Mouse (Mus musculus) adrenal gland, postnatal 4 days (tissue): ENCODE data around the gene Atg9b. TPM values are rescaled to one million over a fixed set of nuclear protein-coding genes. Genes with fewer than 3 reads are reported as not detected.

Experiments used
- DNase-seq, 2 experiments: peaks; one replicate each; pipeline ENCODE4 v3.0.0; 2021 to 2022; ENCODE audit warnings: low spot score in 2 of 2, mixed read lengths in 2 of 2
- total RNA-seq, 2 experiments: library from RNA; stranded (reverse); gene quantifications; 2 replicates each; pipeline ENCODE4 v1.2.3; 2021

The Atg9b gene
- total RNA-seq, 2 experiments from 2014 or later: 0.42 to 0.62 TPM

DNA sequence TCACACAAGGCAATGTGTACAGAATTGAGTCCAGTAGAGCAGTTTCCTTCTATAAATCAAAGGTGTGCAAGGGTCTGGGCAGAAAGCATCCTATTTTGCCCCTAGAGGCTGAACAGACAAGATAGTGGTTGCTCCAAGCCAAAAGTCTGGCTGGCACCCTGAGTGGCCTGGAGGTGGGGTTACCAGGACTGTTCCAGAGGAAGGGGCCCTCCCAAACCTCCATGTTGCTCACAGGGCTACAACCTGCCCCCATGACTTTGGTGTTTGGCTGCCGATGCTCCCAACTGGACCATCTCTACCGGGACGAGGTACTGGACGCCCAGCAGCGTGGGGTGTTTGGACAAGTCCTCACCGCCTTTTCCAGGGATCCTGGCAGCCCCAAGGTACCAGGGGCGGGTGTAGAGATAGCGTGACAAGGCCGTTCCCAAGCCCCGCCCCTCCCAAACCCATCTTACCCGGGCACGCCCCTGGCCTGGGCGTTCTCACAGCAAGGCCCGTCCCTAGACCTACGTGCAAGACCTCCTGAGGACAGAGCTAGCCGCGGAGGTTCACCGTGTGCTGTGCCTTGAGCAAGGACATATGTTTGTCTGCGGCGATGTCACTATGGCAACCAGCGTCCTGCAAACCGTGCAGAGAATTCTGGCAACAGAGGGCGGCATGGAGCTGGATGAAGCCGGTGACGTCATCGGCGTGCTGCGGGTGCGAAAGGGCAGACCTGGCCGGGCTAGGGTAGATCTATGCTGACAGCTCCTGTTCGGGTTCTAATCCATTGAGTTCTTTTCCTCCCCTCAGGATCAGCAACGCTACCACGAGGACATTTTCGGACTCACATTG is 8.7 kb downstream of the Atg9b start:
- DNase-seq: peak; percentile 79 to 82

DNA sequence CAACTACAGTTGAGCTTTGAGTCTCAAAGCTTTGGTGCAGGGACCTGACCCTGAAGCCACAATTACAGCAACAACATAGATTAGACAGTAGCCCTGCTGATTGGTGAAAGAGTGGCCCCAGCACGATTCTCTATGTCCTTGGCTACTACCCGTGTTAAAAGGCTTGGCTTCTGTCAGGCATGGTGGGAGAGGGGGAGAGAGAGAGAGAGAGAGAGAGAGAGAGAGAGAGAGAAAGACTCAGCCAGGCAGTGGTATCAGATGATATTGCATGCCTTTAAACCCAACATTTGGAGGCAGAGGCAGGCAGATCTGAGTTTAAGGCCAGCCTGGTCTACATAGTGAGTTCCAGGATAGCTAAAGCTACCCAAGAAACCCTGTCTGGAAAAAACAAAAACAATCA is 10.0 kb downstream of the Atg9b start:
- no peak for DNase-seq

DNA sequence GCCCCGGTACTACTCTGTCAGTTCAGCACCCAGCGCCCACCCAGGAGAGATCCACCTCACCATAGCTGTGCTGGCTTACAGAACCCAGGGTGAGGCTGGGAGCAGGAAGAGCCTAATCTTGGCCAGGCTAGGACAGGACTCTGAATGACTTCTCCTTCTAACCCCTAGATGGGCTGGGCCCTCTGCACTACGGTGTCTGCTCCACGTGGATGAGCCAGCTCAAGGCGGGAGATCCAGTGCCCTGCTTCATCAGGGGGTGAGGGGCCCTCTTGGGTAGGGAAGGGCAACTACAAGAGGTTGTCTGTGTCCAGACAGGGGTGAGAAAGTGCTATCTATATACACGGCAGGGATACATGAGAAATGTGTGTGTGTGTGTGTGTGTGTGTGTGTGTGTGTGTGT is 10.5 kb downstream of the Atg9b start:
- no peak for DNase-seq

DNA sequence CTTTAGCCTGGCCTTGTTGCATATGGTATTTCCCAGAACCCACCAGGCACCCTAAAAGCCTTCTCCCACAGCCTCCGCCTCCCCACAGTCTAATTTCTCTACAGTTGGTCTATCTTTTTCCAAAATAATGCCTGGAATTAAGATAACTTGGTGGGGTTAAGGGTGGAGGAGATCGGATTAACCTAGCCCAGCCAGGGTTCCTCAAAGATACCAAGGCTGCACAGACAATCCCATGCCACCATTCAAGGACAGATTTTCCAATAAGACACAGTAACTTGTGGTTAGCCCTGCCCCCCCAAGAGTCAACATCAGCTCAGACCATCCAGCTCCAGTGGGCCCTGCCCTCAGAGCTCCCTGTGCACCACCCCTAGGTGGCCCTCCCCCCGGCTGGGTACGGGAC is 11.4 kb downstream of the Atg9b start:
- no peak for DNase-seq

DNA sequence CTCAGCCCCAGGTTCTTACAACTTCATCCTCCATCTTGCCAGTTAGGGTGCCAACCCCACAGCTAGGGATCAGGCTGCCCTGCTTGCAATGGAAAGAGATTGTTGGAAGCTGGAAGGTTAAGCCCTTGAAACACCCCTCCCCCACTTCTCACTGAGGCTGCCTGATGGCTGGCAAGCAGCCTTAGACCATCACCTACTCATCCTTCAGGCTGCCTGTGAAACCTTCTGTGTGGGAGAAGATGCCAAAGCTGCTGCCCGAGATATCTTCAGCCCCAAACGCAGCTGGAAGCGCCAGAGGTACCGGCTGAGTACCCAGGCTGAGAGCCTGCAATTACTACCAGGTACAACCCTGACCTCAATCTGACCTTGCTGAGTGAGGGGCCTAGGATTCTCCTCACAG is 12.4 kb downstream of the Atg9b start:
- no peak for DNase-seq

DNA sequence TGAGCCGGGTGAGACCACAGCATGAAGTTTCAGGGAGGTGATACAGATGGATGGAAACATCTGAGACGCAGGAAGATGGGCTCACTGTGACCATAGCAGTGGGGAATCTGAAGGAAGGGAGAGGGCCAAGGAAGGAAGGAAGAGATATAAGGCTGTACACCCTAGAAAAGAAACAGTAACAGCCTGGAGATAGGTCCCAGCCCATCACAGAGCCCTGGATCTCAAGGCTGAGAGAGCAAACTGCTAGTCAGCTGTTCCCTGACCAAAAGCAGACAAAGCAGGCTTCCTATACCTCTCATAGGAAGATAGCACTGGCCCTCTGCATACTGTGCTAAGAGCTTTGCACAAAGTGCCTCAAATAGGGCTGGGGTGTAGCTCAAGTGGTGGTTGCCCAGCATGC is 13.2 kb downstream of the Atg9b start:
- no peak for DNase-seq

DNA sequence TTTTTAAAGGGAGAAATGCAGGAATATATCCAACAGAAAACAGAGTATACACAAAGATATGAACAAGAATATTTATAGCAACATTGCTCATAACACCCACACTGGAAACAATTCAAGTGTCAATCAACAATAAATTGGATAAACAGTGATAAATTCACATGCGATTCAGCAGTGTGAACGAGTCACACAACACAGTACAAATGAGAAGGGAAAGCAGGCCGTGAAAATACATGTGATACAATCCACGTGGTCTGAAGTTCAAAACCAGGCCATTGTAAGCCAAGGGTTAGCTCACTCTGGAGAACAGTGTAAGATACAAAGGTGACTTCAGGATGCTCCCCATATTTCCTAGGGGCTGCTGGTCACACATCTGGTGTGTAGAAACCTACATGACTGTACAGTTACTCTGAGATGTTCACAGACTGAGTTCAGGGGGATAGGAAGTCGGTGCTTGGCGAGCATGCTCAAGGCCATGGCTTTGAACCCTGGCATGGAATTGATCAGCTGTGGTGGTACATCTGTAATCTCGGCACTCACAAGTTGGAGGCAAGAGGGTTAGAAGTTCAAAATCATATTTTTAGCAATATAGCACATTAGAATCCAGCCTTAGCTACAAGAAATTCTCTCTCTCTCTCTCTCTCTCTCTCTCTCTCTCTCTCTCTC is 17.1 kb downstream of the Atg9b start:
- DNase-seq: no peak

DNA sequence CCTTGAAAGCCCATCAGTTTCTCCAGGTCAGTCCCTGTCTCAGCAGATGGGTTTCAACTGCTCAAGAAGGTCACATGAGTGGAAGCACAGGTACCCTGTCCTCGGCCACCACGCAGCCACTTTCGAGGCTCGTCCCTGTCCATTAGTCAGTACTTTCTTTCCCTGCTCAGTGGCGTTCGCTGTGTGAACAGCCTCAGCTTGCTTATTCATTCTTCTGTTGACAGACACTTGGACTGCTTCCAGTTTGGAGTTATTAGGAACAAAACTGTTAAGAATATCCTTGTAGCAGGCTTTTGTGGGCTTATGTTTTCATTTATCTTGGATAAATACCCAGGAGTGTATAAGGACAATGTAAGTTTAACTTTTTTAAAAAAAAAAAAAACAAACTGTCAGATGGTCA is 17.7 kb downstream of the Atg9b start:
- DNase-seq: no peak

DNA sequence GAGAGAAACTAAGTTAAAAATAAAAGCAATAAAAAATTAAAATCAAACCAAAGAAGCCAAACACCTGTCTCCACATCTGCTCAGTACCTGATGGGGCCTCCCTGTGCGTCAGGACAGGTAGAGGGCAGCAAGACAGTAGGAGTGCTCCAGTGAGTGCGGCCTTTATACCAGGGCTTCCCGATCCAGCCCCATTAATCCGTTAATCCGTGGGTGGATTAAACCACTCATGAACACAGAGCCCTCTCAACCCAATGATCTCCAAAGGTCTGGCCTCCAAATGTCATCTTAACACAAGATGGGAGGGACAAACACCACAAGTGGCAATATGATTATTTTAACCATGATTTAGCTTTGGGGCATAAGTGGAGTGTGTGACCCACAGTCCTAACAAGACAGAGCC is 18.1 kb downstream of the Atg9b start:
- no peak for DNase-seq

DNA sequence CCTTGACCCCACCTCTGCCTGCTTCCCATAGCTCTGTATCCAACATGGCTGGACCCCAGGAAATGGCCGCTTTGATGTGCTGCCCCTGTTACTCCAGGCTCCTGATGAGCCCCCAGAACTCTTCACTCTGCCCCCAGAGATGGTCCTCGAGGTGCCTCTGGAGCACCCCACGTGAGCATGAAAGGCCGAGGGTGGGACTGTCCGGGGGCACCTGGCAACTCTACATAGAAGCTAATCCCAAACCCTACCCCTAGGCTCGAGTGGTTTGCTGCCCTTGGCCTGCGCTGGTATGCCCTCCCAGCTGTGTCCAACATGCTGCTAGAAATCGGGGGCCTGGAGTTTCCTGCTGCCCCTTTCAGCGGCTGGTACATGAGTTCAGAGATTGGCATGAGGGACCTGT is 22.2 kb downstream of the Atg9b start:
- no peak for DNase-seq

DNA sequence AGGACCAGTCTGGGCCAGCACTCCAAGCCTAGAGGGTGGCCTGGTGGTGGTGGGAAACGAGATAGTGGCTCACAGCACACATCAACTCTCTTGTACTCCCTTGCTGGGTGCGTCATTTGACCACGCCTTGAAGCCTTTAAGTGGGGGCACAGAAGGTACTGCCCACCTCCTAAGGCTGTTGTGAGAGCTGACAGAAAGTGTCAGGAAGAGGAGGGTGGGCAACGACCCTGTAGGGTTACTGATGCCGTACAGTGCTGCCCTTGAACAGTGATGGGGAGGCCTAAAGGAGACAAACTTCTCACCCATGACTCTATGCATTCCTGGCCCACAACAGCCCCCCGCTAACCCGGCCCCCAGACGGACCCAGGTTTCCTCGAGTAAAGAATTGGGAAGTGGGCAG is 25.5 kb downstream of the Atg9b start:
- no peak for DNase-seq

DNA sequence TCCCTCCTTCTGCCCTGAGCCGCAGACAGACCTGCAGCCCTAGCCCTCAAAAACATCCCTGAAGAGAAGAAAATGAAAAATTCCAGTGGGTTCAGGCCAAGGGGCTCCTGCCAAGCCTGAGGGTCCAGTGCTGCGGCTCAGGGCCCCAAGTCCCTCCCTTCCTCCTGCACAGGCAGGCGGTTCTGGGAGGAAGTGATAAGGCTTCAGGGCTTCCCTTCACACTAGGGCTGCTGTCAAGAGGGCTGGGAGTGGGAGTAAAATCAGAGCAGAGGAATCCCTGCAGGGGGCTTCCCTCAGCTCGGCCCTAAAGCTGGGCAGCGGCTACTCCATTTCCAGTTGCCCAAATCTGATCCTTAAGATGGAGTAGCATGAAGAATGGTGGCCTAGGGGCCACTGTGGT is 26.4 kb downstream of the Atg9b start:
- DNase-seq: no peak

DNA sequence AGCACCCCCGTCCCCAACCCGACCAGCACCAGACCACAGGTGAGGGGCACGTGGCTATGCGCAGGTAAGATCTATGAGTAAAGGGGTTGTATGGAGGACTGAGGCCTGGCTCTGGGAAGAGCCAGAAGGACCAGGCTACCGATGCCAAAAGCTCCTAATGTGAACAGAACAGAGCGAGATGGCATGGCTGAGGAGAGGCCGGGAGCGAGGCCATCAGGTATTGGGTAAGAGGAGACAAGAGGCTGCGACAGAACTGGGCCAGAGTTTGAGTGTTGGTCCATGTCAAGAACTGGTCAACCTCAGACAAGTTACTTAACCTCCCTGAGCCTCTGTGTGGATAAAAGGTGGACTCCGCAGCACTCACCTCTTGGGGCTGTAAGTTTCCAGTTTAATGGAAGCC is 27.0 kb downstream of the Atg9b start:
- DNase-seq: no peak

DNA sequence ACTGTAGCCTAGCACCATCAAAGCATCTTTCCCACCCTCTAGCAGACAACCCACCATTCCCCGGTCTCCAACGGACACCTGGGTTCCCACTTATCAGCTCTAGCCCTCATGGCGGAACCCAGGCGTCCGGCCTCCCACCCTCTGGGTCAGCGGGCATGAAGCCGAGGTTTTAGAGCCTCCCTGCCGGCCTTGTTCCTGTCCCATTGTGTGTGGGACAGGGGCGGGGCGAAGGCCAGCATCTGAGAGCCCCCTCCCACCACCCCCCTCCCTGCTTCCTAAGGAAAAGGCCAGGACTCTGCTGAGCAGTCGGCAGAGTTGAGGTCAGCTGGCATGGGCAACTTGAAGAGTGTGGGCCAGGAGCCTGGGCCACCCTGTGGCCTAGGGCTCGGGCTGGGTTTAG is 27.4 kb downstream of the Atg9b start, which contains the start of gene Nos3:
TSS of gene Nos3 (plus strand) at position 303 of the 400 bp plus-strand sequence.
- DNase-seq: no peak

DNA sequence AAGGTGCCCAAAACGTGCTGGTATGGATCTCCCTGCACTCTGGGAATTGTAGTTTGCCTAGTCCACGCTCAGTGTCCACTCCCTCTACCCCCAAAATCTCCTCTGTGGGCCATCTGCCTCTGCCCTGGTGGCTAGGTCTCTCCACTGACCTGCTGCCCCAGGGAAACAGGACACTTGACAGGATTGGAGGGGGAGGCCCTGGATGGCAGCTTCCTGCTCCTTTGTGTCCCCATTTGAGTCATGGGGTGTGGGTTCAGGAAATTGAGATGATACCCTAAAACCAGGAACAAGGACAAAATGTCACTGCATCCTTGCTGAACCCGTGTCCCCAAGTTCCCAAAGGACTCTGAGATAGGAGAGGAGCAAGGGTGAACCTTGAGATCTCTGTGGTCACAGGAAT is 27.9 kb downstream of the Atg9b start:
- DNase-seq: no peak

DNA sequence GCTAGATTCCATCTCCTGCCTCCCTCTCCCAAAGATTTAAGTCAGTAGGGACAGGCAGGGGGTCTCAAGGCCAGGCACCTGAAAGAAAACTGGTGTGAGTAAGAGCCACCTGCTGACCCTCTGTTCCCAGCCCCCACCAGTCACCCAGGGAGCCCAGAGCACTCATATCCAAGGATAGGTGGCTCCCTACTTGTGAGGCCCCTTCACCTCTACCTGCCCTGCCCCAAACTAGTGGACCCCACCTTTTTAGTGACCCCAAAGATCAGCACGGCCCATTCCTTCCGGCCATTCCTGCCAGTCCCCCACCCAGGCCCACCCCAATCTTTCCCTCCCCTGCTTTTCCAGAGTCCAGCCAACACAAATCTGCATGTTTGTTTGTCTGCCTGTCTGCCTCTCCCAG is 28.5 kb downstream of the Atg9b start:
- no peak for DNase-seq

DNA sequence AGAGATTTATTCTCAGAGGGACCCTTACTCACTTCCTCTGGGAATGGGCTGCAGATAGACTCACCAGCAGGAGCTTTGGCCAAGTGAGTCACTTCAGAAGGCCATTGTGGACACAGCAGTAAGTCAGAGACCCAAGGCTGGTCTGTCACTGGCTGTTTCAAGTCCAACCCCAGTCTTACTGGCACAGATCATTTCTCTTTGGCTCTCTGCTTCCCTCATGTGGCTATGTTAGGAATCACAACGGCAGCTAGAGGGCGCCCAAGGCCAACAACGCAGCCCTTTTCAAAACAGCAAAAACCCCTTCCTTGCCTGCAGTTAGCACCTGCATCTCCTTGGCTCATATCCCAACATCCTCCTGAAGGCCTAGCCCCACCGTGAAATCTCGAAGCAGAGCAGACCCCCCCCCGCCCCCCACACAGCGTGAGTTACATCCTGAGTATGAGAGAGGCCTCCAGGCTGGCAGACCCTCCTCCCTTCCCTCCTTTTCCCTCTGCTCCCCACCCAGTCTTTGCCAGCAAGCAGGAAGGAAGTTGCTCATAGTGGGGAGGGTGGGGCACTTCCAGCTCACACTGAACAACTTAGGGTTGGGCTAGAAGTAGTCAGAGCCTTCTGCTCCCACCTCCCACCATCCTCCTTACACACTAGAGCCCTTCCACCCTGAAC is 31.0 kb downstream of the Atg9b start:
- peak; percentile 65 to 71 for DNase-seq

DNA sequence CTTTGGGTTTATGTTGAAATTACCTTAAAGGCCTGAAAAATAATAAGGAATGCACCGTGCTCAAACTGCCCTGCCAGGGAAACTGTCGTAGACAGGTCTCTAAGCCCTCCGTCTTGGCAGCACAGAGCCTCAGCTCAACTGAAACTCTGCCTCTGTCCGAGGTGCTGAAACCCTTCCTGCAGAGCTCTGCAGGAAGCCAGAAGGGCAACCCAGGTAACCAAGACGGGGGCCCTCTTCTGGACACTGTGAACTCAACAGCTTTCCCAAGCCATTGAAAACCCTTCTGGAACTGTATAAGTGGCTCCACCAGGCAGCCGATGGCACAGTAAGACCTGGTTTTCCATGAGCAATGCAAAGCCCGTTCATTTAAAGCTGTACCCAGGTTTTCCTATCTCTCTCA is 34.5 kb downstream of the Atg9b start:
- DNase-seq: peak in 1 of 2 experiments; percentile 66

DNA sequence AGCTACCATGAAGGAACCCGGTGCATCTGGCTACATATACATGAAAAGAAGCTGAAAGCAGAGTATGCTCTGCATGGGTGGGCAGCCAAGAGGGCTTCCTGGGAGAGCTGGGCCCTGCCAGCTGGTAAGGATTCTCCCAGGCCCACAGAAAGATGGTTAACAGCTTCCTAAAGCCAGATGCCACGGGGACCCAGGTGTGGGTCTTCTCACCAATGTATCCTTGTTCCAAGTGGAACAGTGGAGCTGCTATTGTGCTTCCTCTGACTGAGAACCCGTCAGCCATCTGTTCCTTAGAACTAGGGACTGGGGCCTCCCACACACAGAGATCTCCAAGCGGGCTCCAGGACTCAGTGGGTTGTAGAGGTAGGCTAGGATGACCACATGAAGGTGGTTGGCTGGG is 35.2 kb downstream of the Atg9b start:
- no peak for DNase-seq

DNA sequence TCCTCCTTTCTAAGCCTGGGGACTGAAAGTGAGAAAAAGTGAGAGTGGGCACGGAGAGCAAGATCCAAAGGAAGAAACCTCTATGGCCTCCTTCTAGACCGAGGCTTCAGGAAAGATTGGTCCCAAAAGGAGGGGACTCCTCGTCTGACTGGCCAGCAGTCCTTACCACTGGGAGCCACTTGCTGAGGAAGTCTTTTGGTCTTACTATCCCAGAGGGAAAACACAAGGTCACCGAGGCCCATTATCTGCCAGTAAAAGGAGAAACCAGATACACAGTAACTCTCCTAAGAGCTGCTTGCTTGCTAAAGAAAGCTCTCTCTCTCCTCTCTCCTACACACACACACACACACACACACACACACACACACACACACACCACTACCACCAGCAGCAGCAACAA is 38.6 kb downstream of the Atg9b start:
- DNase-seq: no peak

DNA sequence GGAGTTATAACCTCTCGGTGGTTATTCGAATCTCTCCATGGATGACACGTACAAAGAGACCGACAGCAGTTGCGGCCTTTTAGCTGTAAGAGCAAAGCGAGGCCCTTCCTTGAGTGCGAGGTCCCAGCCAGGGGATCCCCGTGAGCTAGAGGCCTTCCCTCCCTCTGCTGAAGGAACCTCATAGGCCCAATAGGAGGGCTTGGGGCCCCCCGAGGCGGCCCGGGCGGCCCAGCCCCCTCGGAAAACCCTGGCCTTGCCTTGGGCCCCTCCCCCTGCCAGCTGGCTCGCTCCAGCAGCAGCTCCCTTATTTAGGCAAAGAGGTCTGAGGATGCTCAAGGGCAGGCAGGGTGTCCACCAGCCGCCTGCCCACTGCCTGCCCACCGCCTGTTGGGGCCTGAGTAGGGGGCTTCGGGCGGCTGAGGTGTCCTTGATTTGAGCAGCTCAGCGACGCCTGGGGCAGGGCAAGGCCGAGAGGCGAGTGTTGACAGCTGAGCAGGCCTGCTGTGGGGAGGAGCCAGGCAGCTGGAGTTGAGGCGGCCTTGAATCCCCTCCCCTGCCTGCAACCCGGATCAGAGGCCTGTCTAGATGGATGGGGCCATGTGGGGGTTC is 39.6 kb downstream of the Atg9b start:
- peak in 1 of 2 experiments; percentile 60 for DNase-seq

DNA sequence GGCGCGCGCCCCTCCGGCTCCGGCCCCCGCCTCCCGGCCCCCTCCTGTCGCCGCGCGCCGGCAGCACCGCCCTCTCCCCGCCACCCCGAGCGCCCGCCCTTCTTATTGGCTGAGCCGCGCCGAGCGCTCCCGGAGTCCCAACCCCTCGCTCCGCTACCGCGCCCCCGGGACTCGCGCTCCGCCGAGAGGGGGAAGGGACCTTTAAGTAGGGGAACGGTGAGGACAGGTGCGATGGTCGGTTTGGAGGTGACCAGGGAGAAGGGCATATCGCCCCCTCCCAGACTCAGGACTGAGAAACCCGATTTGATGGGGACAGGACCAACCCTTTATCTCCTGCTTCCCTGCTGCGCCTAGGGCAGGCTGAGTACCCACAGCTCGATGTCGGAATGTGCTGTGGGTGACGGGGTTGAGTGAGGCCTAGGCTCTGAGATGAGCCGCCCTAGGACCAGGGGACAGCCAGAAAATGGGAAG is 40.2 kb downstream of the Atg9b start:
- DNase-seq: peak; percentile 68 to 72
